In the genomic region with DNA sequence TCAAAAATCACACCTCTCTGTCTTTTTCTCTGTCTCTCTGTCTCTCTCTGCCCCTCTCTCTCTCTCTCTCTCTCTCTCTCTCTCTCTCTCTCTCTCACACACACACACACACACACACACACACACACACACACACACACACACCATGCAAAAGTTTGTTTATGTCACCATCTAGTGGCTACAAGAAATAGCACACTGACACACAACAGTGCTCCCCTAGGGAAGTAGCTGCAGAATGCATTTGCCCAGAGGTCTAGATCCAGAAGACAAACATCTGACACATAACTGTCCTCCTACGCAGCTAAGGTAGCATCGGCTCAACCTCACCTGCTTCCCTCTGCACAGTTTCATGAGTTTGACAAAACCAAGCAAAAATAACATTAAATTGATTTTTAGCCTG, we compare ENCODE assay signal across 8 mouse cellular contexts. TPM values are rescaled to one million over a fixed set of nuclear protein-coding genes. Genes with fewer than 3 reads are reported as not detected.
A peak's percentile ranks its signal among the peaks of the same experiment; 100 is the strongest.
DNase-seq lines count a peak whose midpoint lies in the region; ATAC-seq lines count a peak whose summit lies in the region.

No protein-coding gene starts in this region.

- no peak for ATAC-seq in intestine, embryonic 15.5 days

- H3K9me3 ChIP-seq in intestine, embryonic 15.5 days: no peaks in the 10 kb centered on the region

- H3K9ac ChIP-seq in intestine, embryonic 15.5 days: no peak overlapping the region

- H3K27me3 ChIP-seq in intestine, embryonic 15.5 days (replicated peaks): no peaks in the 10 kb centered on the region

- H3K4me2 ChIP-seq in intestine, embryonic 15.5 days (replicated peaks): no peak overlapping the region

- no peak overlapping the region for H3K4me3 ChIP-seq in intestine, embryonic 15.5 days (replicated peaks)

- no peak overlapping the region for H3K27ac ChIP-seq in intestine, embryonic 15.5 days

- peak; percentile 21 for DNase-seq in layer of hippocampus, adult 11-12 months (ENCODE audit: low spot score)
- DNase-seq in layer of hippocampus, adult 8-10 months (ENCODE audit: low spot score in 2 of 2): no peak
- DNase-seq in B cell, adult 2 months: peak; percentile 7 to 18
- DNase-seq in ZHBTc4 (ENCODE audit: low read depth, low spot score): peak; percentile 16
- DNase-seq in kidney, postnatal 14 days: peak; percentile 15
- DNase-seq in urinary bladder, adult 2 months (ENCODE audit: low spot score): no peak
- no peak for DNase-seq in cerebellum, adult 9-11 months

- H3K4me1 ChIP-seq in intestine, embryonic 15.5 days (replicated peaks): no peaks in the 10 kb centered on the region

- WGBS in intestine, embryonic 15.5 days: 55% methylated on average over 2 of the region's 2 CpGs

- no peaks in the 10 kb centered on the region for H3K36me3 ChIP-seq in intestine, embryonic 15.5 days

RNA-seq across cellular contexts. Expression of a gene that starts 3.9 kb away (rescaled TPM):
- total RNA-seq in layer of hippocampus, adult 8-10 months (2022): not detected
- polyA plus RNA-seq in urinary bladder, adult 2 months (2012; rRNA removed): not detected in 2 replicates
- polyA plus RNA-seq in intestine, embryonic 15.5 days (2015; fragmentation: Nextera tagmentation; extraction: Ambion mirVana): not detected in 2 replicates

RNA-seq across cellular contexts. Expression of a gene that starts 20.9 kb away (rescaled TPM):
- total RNA-seq in layer of hippocampus, adult 8-10 months (2022): not detected
- polyA plus RNA-seq in urinary bladder, adult 2 months (2012; rRNA removed): not detected in 2 replicates
- polyA plus RNA-seq in intestine, embryonic 15.5 days (2015; fragmentation: Nextera tagmentation; extraction: Ambion mirVana): not detected in 2 replicates

RNA-seq across cellular contexts. Expression of a gene that starts 26.5 kb away (rescaled TPM):
- total RNA-seq in layer of hippocampus, adult 8-10 months (2022): 10 to 100 TPM; 11.8 to 19.6 (median 16.5) TPM
- 30.0 and 41.0 TPM in 2 replicates for polyA plus RNA-seq in urinary bladder, adult 2 months (2012; rRNA removed)
- polyA plus RNA-seq in intestine, embryonic 15.5 days (2015; fragmentation: Nextera tagmentation; extraction: Ambion mirVana): 132 and 137 TPM in 2 replicates

Comparison
In these comparisons a context has a peak if more than half of its experiments do, and no peak if none do; other contexts are left out.
1. DNase-seq: peak in layer of hippocampus, adult 11-12 months (single experiment), B cell, adult 2 months (2 of 2), ZHBTc4 (single experiment) and kidney, postnatal 14 days (single experiment); none in layer of hippocampus, adult 8-10 months (0 of 2), urinary bladder, adult 2 months (single experiment) and cerebellum, adult 9-11 months (single experiment).